Mouse (Mus musculus): ENCODE measurements around the gene Napsa.

DNA sequence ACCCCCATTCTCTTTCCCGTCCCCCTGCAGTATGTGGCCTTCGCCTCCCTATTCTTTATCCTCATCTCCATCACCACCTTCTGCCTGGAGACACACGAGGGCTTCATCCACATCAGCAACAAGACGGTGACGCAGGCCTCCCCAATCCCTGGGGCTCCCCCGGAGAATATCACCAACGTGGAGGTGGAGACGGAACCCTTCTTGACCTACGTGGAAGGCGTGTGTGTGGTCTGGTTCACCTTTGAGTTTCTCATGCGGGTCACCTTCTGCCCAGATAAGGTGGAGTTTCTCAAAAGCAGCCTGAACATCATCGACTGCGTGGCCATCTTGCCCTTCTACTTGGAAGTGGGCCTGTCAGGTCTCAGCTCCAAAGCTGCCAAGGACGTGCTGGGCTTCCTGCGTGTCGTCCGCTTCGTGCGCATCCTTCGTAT, 23.0 kb downstream of the Napsa start:
- TF ChIP-seq GATA1 (IDR thresholded peaks at IDR 0.05; ENCODE audit: borderline replicate concordance, low read length) (no peak), FLI1 (IDR thresholded peaks at IDR 0.05; ENCODE audit: low read length) (no peak)
